Mouse (Mus musculus) layer of hippocampus, postnatal 10 days (tissue): ENCODE measurements around the gene Fbxw7. TPM values are rescaled to one million over a fixed set of nuclear protein-coding genes. Genes with fewer than 3 reads are reported as not detected.
A peak's percentile ranks its signal among the peaks of the same experiment; 100 is the strongest.

Experiments used
- DNase-seq, 2 experiments: peaks; one replicate each; pipeline ENCODE4 v3.0.0; 2021; ENCODE audit warnings: low spot score in 2 of 2
- long read RNA-seq: library from polyadenylated mRNA; stranded (forward); transcript quantifications from one replicate; pipeline ENCODE4 v2.0.0, GENCODE M21; 2023
- total RNA-seq, 2 experiments: library from RNA; stranded (reverse); gene quantifications; 2 replicates each; pipeline ENCODE4 v1.2.3; 2021

Gene Fbxw7
- 100 to 1,000 TPM; 119 to 127 TPM for total RNA-seq
- long read RNA-seq, full-length matches to known transcripts, result 27 of 40 reads
- long read RNA-seq, partial matches to known transcripts, result 13 of 40 reads
- long read RNA-seq, other reads (novel, unspliced or antisense), result 0 of 40 reads

DNA sequence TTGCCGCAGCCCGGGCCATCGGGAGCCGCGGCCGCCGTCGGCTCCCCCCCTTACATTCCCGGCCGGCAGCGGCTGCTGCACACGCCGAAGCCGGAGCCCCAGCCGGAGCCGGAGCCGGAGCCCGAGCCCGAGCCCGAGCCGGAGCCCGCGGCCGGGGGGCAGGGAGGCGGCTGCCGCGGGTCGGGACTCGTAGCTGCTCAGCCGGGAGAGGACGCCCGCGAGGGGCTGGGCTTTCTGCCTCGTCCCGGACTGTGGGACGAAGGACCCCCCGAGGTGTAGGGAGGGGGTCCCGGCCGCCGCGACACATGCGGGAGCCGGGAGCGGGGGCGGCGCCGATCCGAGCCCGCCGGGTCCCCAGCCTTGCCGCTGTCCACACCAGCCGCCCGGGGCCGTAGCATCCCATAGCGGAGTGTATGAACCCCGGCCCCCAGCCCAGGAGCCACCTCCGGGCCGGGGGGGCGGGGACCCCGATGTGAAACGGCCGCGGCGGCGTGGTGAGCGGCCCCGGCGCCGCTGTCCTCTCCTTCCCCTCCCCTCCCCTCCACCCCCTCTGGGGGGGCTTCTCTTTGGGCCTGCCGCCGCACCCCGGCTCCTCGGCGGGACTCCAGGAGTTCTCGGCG, at the start of gene Fbxw7:
Gene Fbxw7 (plus strand): TSS at position 507 of the 620 bp plus-strand sequence.
- DNase-seq, result no peak

GRCm38 (mm10) chr3:84768940-84769339, 46.1 kb upstream of the Fbxw7 start:
- DNase-seq, result no peak

DNA sequence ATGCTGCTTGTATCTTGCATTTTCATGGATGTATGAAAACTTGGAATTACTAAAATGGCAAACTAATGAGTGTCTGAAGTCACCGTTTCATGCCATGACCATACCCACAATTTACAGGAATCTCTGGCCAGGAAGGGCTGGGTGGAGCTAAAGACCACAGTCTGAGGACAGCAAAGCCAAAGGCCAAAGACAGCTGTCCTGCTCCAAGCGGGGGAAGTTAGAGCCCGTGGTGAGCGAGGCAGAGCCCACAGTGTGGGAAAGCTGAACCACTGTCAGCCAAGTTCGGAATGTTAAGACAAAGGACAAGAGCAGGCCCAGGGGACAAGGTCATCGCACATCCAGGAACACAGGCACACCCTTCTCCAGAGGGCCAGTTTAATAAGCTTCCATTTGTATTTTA, 45.7 kb upstream of the Fbxw7 start:
- no peak for DNase-seq

- no peak for DNase-seq
Observed at GRCm38 (mm10) chr3:84770518-84770917, 44.5 kb upstream of the Fbxw7 start.

- no peak for DNase-seq
Observed at GRCm38 (mm10) chr3:84771980-84772379, 43.1 kb upstream of the Fbxw7 start.

- no peak for DNase-seq
Observed at GRCm38 (mm10) chr3:84774246-84775066, 40.6 kb upstream of the Fbxw7 start.

DNA sequence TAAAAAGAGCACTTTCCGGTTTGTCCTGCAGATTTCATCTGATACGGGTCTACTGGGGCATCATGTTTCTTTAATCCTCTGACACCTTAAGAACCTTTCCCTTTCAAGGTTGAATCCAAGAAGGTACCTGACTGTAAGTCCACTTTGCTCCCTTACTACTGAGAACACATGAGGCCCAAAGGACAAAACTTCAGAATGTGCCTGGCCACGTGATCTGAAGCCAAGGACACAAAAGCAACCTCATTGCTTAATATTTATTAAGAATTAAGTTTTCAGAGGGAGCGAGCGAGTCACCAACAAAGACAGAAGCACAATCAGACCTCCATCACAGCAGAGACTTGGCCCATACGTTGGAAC, 40.0 kb upstream of the Fbxw7 start:
- no peak for DNase-seq

- DNase-seq, result no peak
Observed at GRCm38 (mm10) chr3:84775577-84775976, 39.5 kb upstream of the Fbxw7 start.

DNA sequence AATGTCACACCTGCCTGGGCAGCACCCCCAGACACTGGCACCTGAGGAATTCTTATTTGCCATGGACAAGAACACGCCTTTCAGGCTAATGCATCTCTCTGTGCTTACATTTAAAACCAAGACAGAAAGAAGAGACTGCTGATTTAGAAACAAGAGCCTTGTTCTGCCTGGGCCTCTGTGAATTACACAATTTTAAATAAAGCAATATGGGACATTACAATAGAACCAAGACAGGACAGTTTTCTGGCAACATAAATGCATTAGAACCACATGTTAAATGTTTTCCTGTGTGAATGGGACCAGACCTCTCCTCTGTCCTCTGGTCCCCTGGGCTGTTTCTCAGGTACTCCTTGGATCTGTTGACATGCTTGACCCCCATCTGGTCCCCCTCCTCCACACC, 39.0 kb upstream of the Fbxw7 start:
- no peak for DNase-seq

DNA sequence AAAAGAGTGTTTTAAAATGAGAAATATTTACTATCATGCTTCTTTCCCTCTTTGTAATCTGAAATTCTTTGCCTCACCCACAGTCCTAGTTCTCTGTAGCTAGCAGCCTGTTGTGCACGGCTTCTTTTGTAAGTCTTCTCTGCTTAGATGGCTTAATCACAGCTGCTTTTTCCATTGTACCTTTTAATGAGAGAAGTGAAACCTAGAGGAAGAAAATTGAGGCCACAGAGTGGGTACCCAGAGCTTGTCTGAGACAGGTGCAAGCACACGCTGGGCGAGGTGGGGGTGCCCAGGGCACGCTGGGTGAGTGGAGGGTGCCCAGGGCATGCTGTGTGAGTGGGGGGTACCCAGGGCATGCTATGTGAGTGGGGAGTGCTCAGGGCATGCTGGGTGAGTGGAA, 27.2 kb upstream of the Fbxw7 start:
- no peak for DNase-seq

- no peak for DNase-seq
Observed at GRCm38 (mm10) chr3:84804036-84804435, 11.0 kb upstream of the Fbxw7 start.

- DNase-seq, result no peak
Observed at GRCm38 (mm10) chr3:84806206-84806605, 8.9 kb upstream of the Fbxw7 start.

DNA sequence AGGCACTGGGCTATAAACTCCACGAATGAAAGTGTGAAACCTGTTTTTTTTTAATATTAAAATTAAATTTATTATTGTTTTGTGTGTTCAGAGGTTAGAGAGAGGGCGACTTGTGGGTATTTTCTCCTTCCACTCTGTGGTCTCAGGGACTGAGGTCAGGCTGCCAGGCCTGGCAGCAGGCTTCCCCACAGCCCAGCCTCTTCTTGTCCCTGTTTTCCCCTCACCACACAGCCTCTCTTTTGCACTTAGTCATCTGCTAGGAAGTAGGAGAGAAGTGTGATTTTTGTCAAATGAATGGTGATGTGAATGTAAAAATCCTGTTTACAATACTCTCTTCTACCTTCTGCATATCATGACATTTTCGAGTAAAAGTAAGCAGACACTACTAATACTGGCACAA, 7.2 kb upstream of the Fbxw7 start:
- DNase-seq, result no peak

- no peak for DNase-seq
Observed at GRCm38 (mm10) chr3:84808906-84809305, 6.2 kb upstream of the Fbxw7 start.

- no peak for DNase-seq
Observed at GRCm38 (mm10) chr3:84810803-84811202, 4.3 kb upstream of the Fbxw7 start.

DNA sequence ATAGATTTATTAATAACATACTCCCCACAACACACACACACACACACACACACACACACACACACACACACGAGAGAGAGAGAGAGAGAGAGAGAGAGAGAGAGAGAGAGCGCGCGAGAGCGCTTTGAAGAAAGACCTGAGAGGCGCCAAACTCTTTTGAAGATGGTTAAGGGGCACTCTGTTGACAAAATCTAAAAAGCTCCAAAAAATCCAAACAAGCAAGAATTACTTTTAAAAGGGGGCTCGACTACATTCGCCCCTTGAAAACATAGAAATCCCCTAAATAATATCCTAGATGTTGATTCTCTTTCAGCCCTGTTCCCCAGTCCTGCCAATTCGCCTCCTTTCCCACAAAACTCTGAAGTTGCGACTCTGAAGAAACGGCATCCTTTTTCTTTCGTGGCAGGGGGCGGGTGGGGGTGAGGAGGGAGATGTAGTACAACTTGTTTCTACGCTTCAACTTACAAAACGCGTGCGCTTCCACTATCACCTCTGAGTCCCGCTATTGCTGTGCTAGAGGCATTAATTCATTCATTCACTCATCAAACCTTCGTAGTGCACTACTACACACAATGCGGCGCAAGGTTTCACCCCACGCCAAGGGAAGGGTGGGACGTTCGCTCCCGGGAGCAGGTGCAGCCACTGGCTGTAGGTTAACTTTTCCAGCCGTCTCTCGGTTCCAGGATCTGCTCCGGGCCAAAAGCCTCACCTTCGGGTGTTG, 1.5 kb upstream of the Fbxw7 start:
- no peak for DNase-seq

- DNase-seq, result peak; percentile 100
Observed at GRCm38 (mm10) chr3:84814157-84814761, 809 bp upstream of the Fbxw7 start.

DNA sequence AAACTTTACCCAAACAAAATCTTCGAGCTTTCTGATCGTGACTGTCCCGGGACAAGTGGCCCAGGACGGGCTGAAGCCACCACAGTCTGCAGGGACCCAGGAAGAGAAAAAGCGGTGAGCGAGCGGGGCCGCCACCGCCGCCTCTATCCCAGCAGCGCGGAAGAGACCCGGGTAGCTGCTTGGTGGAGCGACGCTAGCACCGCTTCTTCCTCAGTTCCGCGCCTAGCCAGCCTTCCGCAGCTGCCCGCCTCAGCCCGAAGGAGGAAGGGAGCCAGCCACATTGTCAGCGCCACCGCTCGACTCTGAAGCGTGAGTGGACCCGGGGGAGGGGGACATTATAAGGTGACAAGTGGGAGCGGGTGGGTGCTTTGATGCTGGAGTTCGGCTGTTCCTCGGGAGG, 393 bp downstream of the Fbxw7 start:
- peak; percentile 38 to 52 for DNase-seq

GRCm38 (mm10) chr3:84816951-84817350, 1.9 kb downstream of the Fbxw7 start:
- DNase-seq, result no peak

GRCm38 (mm10) chr3:84820654-84821201, 5.7 kb downstream of the Fbxw7 start:
- no peak for DNase-seq

GRCm38 (mm10) chr3:84825990-84826389, 10.9 kb downstream of the Fbxw7 start:
- DNase-seq, result no peak
